Mouse (Mus musculus): ENCODE measurements around the gene Myh9. TPM values are rescaled to one million over a fixed set of nuclear protein-coding genes. Genes with fewer than 3 reads are reported as not detected.

Gene Myh9
- total RNA-seq, 2 experiments from 2014 or later = 270 to 287 TPM

DNA sequence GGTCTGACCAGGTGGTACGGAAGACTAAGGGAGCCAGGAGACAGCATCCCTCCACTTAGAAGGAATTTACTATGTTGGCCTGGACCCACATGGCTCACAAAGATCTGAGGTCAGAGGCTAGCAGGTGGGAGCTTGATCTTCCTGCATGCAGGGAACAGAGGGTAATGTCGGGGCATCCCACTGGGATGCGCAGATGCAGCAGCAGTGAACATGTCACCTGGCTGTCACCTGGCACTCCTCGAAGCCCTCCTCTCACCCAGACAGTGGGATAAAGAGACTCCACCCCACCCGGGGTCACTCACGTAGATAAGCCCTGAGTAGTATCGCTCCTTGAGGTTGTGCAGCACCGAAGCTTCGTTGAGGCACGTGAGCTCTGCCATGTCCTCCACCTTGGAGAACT is 29.4 kb downstream of the Myh9 start:
- no peak for DNase-seq (ENCODE audit: low spot score in 2 of 2)

DNA sequence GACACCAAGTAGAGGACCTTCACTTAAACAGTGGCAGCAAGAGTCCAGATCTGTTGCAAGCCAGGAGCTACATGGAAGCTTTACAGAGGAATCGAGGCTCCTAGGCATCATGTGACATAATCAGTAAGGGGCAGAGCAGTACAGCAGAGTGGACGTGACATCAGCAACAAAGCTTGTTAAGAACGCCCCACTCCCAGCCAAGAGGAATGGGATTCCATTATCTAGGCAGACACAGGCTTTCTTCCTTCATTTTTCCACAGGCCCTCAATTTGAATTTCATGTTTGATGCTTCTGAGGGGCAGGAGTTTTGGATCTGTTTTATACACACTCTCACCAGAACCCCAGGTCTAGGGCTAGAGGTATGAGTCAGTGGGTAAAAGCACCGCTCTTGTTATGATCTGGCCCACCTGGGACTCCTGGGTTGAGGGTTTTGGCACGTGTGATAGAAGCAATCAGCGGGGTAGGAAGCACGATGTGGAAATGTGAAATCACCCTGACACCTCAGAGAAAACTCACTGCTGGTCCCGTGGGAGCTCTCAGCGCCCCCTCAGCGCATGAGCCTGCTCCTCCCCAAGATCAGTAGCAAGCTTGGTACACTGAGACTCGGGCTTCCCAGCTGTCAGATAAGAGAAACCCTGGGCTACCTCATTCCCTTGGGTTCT is 30.7 kb downstream of the Myh9 start:
- DNase-seq (ENCODE audit: low spot score in 2 of 2) = no peak

DNA sequence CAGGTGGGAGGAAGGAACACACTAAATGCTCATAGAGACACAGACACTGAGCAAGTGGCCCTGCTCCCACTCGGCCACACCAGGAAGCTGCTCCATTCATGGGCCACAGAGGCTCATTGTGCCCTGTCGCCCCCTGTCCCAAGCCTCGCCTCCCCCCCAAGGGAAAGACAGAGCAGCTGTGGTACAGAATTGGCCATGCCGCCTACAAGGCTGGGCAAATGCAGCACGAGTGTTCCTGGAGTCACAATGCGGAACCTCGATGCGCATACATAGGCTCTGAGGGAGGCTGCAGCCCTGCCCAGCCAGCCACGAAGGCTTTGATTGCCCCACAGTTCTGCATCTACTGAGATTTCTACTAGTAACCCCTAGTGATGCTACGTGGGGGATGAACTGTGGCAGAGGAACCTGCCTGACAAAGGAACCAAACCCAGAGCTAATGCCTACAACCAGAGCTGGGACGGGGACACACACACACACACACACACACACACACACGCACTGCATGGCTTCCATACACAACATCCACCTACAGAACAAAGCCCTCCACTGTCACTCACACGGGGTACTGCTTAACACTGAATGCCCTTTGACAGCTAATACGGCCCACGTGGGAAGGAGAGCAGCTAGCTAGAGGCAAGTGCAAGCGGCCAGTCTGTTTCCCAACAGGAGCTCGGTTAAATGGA is 31.4 kb downstream of the Myh9 start:
- no peak for DNase-seq (ENCODE audit: low spot score in 2 of 2)

DNA sequence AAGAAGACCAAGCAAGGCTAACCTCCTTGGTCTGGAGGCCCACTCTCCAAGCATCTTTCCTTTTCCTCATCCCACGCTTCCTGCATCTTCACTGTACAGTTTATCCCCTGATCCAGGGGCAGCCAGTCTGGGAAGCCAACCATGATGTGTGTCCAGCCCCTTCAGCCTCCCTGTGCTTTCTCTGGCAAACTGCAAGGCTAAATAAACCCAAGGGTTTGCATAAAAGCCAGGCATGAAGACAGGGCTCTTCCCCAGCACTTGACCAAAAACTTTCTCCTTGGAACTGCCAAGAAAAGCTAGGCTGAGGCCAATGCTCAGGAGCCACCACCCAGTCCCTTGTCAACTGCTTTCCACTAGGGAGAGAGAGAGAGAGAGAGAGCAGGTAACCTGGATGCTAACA is 32.5 kb downstream of the Myh9 start:
- DNase-seq (ENCODE audit: low spot score in 2 of 2) = no peak

DNA sequence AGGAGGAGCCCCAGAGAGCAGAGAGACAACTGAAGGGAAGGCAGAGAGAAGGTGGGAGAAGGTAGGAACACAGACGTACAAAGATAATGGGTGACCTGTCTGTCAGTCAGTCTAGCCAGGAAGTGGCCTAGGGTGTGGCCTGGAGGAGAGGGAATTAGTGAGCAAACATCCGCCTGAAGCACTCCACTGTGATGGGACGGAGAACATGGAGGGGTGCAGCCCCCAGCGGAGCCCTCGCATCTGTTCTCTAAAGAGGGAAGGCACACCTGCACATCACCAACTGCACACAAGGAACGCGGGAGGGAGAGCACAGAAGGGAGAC is 34.8 kb downstream of the Myh9 start:
- no peak for DNase-seq (ENCODE audit: low spot score in 2 of 2)

DNA sequence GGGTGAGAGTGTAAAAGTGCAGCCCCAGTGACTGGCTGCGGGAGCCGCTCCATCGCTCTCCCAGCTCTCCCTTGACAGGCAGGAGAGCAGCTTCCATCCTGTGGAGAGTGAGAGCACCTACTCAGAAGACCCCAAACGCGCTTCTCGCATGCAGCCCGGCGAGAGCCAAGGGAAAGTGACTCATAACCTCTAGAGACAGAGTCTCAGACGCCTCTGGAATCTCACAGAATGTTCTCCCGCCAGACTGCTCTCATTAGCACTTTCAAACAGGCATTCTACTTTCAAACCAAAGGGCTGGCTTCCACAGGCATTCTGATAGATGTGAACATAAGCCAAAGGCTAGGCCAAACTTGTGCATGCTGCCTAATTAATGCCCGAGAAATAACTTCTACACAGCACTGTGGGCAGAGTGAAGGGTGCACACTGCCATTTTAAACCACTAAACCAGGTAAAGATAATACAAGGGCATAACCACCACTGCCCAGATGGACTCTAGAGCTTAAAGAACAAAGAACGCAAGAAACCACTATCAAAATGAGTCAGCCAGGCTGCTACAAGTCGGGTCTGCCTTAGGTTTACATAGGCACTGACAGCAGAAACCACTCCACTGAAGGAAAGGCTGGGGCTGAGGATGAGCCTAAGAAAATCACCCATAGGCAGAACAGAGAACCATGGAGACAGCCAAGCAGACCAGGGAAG is 35.3 kb downstream of the Myh9 start:
- no peak for DNase-seq (ENCODE audit: low spot score in 2 of 2)

DNA sequence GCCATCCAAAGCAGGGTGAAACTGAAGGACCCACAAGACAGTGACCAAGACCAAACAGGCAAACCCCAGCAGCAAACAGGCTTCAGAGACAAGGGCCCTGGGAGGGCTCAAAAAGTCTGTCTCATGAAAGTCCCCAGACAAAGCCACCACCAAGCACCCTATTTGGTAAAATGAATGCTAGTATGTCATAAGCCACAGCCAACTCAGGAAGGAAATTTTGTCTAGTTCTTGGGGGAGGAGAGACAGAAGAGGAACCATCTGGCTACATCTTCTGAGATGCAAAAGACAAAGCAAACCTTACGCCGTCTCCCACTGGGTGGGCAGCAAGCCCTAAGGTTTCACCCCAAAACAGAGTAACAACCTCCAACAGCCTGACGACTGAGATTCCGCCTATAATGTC is 36.3 kb downstream of the Myh9 start:
- DNase-seq (ENCODE audit: low spot score in 2 of 2) = no peak

DNA sequence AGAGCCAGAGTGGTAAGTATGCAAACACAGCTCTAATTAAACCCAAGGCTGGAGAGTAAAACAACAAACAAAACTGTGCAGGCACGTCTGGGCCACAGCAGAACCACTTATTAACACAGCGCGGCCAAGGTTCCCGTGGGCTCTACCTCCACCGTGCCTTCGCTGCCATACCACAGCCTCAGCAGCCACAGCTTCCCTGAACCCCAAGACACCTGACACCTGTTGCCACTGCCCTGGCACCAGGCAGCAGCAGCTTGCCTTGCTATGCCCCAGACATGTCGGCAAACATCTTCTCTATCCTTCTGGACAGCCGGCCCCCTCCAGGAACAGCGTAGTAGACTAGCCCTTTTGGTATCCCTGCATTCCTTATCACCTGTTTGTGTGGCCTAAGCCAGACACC is 37.0 kb downstream of the Myh9 start:
- no peak for DNase-seq (ENCODE audit: low spot score in 2 of 2)

DNA sequence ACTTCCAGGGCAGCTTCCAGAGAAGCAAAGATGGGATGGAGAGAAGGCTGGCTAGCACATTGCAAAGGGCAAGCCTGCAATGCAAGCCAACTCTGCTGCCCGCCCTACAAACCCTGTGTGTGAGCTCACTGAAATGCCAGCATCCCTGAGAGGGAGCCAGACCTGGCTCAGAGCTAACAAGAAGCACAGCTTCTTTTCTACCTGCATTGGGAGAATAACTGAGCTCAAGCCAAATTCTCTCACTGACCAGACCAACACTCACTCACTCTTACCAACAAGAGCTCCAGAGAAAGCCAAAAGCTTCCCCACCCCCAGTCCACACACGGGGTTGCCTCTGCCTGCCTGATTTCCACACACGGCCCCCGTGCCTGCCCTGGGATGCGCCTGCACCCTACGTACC is 37.5 kb downstream of the Myh9 start:
- no peak for DNase-seq (ENCODE audit: low spot score in 2 of 2)

DNA sequence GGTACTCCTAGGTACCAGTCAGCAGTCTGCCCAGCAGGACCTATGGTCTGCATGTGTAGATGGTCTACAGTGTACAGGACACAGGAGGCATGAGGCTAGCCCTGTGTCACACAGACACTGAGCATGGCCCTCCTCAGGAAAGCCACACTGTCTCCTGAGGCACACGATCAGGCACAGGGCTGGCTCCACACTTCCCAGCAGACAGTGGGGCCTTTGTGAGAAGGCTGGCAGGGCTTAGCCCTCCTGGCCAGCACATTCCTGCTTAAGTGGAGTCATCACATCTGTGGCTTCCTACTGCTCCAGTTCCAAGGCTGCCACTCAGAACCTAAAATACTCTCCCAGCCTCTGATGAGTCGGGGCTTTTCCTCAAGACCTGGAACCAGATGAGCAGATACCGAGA is 38.2 kb downstream of the Myh9 start:
- no peak for DNase-seq (ENCODE audit: low spot score in 2 of 2)

DNA sequence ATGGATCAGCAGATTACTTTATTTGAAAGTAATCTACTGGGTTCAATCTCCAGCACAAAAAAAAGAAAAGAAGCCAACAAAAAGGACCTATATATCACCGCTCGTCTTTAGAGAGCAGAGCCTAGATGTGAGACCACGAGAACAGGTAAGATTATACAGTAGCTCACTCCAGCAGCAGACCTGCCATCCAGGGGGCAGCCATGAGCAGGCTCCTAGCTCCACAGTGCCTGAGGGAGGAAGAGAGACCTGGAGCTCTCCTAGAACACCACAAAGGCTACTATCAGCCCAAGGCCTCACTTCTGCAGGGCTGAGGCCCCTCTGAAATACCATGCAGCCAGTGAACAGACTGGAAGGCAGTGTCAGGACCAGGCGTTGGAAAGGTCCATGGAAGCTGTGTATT is 39.0 kb downstream of the Myh9 start:
- DNase-seq (ENCODE audit: low spot score in 2 of 2) = no peak

DNA sequence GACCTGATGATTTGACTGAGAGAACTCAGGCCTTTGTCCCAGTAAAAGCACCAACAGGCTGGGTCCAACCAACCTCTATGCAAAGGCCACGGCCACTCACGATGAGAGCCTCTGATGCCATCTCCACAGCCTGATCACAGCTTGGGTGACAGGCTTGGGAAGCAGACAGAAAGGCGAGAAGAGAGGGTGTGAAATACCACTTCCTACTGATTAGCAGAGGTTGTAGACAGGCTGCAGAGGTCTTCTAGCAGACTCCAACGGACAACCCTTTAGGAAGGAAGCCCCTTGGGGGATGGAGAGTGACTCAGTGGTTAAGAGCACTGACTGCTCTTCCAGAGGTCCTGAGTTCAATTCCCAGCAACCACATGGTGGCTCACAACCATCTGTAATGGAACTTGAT is 40.8 kb downstream of the Myh9 start:
- no peak for DNase-seq (ENCODE audit: low spot score in 2 of 2)

DNA sequence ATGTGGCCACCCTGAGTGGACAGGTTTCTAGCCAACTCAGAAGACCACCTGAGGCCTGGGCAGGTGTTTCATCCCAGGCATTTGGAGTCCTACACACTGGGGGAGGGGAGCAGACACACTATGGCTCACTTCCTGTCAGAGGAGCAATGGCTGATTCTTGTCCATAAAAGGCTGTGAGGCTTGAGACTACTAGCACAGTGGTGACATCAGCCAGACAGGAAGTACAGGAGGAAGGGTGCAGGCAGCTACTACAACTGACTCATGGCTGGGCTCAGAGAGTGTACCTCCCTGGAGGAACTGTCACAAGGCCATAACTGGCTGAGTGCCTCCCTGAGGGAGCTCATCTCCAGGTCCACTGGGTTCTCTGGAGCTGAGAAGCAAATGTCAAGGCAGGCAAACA is 41.5 kb downstream of the Myh9 start:
- peak; percentile 57 to 60 for DNase-seq (ENCODE audit: low spot score in 2 of 2)

DNA sequence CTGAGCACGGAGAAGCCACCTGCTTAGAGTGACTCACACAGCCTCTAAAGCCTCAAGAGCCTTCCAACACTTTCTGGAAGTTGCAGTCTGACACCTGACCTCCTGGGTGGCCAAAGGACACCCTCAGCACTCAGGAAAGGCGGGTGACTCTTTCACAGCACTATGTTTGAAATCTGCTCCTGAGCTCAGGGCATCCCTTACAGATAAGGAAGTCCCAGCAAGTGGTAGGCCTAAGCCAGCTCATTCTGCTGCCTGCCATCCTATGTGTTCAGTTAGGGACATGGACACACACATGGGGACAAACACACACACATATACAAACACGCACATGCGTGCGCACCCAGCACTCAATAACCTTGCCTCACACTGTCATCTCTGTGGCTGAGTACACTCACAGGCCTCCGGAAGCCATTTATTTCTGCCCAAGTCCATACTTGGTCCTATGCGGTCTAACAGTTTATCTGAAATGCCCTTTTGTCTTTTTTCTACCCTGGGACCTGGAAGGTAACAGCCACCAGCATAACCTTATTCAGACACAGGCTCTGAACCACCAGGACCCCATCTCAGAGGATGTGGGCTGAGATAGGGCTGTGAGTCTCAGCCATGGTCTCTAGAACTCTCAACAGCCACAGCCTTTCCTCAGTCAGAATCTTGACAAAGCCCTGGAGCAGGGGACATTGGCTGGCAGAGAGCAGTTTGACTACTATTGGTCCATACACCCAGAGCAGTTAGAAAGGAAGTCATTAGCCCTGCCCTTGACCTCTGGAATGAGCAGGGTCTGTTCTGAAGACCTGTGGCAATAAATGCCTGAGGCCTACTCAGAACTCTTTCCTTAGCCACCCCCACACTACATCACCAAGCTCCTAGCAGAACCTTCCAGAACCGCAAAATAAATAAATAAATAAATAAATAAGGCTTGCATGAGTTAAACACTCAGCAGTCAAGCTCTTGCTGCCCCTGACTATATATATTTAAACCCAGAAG is 42.2 kb downstream of the Myh9 start:
- no peak for DNase-seq (ENCODE audit: low spot score in 2 of 2)

DNA sequence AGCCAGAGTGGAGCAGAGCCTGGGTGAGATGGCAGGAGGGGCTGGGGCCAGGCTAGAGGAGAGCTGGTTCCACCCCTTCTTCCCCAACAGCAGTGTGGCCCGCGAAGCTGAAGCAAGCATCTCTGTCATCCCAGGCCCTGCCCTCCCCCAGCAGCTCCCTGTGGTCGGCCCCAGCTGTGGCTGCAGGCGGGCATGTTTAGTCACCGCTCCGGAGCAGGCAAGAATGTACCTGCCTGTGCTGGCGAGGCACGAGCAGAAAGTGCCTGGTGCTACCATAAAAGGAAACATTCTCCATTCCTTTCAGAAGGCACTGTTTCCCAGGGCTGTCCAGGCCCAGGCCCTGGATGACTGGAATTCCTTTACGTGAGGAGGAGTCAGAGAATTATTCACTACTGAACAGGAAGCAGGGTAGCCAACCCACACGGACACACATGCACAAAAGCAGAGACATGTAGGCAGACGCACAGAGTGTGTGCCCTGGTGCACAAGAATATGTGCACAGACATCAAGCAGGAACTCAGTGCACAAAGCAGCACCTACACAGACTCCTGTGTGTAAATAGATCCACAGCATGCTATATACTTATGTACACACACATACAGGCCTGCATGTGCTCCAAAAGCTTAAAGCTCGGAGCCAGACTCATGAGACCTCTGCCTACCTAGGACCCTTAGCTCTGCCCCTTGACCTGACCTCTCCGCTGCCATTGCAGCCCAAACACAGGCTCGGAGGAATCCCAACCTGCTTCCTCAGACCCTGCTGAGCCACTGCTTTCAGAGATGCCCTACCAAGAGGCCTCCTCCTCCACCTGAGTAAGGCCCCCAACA is 43.1 kb downstream of the Myh9 start:
- DNase-seq (ENCODE audit: low spot score in 2 of 2) = peak in 1 of 2 experiments; percentile 51

DNA sequence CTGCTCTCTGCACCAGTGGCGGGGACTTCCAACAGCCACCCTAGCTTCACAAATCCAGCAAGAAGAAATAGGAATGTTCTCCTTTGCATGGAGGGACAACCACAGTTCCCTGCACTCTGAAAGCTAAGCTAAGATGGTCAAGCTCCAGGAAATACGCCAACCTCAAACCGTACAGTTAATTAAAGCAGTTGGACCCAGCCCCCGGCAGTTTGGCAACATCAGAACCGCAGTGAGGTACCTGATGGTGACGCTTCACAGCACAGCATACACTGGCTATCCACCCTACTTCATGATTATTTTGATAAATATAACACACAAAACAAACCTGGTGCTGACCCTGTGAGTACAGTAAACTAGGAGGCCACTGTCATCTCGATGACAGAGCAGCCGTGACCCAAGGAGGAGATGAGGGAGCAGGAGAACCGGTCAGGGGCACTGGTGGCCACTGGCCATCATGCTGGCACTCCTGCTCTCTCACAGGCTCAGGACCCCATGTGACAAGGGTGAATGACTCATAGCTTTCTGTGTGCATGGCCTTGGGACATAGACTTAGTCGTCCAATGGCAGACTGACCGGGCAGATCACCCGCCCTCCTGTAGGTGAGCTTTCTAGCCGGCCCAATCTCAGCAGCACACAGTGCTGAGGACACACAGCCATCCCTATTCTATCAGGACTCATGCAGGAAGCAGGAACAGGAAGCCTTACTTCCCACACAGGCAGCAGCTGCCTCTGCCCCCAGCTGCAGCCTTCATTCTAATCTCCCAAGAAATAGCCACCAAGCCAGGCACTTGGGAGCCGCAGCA is 44.2 kb downstream of the Myh9 start:
- peak in 1 of 2 experiments; percentile 64 for DNase-seq (ENCODE audit: low spot score in 2 of 2)

DNA sequence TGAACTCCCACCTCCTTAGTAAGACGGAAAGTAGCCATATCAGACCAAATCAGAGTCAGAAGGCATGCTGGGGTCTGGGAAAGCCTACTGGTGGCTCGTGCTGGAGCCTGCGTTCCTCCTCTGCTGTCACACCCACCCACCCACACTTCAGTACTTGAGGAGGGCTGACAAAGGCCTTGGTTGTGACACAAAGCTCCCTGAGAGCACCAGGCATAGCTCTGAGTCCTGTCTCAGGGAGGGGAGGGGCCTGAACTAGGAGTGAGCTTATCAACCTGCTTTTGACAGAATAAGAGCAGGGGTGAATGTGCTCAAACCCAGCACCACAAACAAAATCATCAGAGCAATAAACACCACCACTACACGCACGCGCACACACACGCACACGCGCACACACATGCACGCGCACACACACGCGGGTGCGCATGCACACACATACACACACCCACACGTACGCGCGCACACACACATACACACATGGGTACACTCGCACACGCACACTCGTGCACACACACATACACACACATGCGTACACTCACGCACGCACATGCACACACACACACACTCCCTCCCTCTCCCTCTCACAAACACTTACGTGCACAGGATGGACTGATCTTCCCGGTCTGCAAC is 45.5 kb downstream of the Myh9 start:
- no peak for DNase-seq (ENCODE audit: low spot score in 2 of 2)

DNA sequence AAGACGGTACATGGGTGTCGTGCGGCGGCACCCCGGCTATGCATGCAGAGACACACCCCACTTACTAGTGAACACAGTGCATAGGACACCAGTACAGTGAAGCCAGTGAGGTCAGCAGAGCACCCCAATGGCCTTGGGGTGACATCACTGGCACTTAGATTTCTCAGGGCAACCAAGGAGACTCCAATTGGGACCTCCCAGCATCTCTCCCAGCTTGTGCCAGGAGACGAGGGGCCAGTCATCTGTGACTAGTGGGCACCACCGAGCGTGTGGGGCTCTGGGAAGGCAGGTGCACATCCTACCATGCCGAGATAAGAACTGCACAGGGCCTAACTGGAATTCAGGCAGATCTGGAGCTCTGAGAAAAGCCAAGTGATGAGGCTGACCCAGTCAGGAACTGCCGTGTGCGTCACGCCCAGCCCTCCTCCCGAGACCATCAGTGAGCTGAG is 47.0 kb downstream of the Myh9 start:
- DNase-seq (ENCODE audit: low spot score in 2 of 2) = no peak
